Mouse (Mus musculus): ENCODE measurements around the gene Hmga2. TPM values are rescaled to one million over a fixed set of nuclear protein-coding genes. Genes with fewer than 3 reads are reported as not detected.

The Hmga2 gene
- polyA plus RNA-seq, 1 experiment = 40.7 TPM

DNA sequence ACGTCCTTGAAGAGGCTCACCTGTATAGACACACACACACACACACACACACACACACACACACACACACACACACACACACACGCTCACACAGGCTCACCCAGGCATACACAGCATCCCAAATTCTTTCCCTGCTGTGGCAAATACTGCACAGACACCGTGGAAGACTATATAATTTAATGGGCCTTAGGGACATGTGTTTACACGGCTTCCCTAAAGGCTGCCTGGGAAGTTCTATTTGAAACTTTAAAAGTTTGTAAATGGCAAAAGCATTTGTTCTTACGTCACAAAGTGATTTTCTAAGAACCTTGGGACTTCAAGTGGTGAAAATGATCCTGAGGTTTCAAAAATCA is 42.8 kb downstream of the Hmga2 start:
- Histone ChIP-seq H3K4me1 (ENCODE audit: control insufficient read depth, insufficient read depth, low read length) (no peaks in the 10 kb centered on the region), H3K9me3 (replicated peaks; ENCODE audit: control insufficient read depth, insufficient read depth, low read length, poor library complexity, severe bottlenecking) (no peaks in the 10 kb centered on the region), H3K4me3 (ENCODE audit: low read depth, low read length) (no peak overlapping the region), H3K9ac (ENCODE audit: low read depth, poor library complexity, severe bottlenecking) (no peak overlapping the region), H3K36me3 (ENCODE audit: control insufficient read depth, insufficient read depth, low read length, poor library complexity, severe bottlenecking) (no peaks in the 10 kb centered on the region), H3K27ac (ENCODE audit: insufficient read depth, low read length) (no peak overlapping the region), H3K27me3 (ENCODE audit: control insufficient read depth, insufficient read depth, low read length, poor library complexity, severe bottlenecking) (no peaks in the 10 kb centered on the region)
- no peak for TF ChIP-seq POLR2A (IDR thresholded peaks at IDR 0.05; ENCODE audit: insufficient read depth, low read length)
- TF ChIP-seq EP300 (IDR thresholded peaks at IDR 0.05; ENCODE audit: insufficient read depth, low read depth, low read length) = no peak
- no peak for TF ChIP-seq CTCF (IDR thresholded peaks at IDR 0.05; ENCODE audit: low read depth, low read length)

DNA sequence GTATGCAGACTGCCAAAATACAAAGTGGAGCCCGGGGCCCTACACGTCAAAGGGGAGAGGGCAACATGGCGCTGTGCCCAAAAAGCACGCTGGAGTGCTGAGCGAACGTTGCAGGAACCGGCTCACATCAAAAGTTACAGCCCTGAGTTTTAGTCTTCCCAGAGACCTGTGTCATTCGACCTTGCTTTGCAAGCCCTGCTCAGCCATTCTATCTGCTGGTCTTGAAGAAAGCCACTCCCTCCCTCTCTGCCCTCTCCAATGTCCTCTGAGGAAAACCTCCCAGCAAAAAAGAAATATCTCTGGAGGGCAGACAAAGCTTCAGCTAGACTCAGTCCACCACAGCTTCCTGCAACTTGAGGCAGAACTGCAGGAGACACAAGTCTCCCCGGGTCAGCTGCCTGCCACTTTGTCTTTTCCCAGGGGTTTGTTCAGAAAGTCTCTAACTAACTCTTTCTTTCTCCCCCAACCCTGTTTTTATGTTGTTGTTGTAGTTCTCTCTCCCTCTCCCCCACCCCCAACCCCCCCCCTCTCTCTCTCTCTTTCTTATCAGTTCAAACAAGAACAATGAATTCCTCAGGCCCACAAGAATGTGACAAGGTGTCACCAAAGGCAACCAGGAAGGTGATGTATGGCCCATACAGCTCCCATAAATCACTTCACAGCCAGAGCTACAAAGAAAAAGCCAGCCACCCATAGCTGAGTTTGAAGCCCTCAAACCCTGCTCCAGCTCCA is 43.4 kb downstream of the Hmga2 start:
- H3K36me3 ChIP-seq (ENCODE audit: control insufficient read depth, insufficient read depth, low read length, poor library complexity, severe bottlenecking) = no peaks in the 10 kb centered on the region
- no peak overlapping the region for H3K27ac ChIP-seq (ENCODE audit: insufficient read depth, low read length)
- TF ChIP-seq EP300 (IDR thresholded peaks at IDR 0.05; ENCODE audit: insufficient read depth, low read depth, low read length) (no peak), POLR2A (IDR thresholded peaks at IDR 0.05; ENCODE audit: insufficient read depth, low read length) (no peak), CTCF (IDR thresholded peaks at IDR 0.05; ENCODE audit: low read depth, low read length) (no peak)
- no peaks in the 10 kb centered on the region for H3K27me3 ChIP-seq (ENCODE audit: control insufficient read depth, insufficient read depth, low read length, poor library complexity, severe bottlenecking)
- H3K9me3 ChIP-seq (replicated peaks; ENCODE audit: control insufficient read depth, insufficient read depth, low read length, poor library complexity, severe bottlenecking) = no peaks in the 10 kb centered on the region
- H3K4me1 ChIP-seq (ENCODE audit: control insufficient read depth, insufficient read depth, low read length) = no peaks in the 10 kb centered on the region
- no peak overlapping the region for H3K9ac ChIP-seq (ENCODE audit: low read depth, poor library complexity, severe bottlenecking)
- no peak overlapping the region for H3K4me3 ChIP-seq (ENCODE audit: low read depth, low read length)

DNA sequence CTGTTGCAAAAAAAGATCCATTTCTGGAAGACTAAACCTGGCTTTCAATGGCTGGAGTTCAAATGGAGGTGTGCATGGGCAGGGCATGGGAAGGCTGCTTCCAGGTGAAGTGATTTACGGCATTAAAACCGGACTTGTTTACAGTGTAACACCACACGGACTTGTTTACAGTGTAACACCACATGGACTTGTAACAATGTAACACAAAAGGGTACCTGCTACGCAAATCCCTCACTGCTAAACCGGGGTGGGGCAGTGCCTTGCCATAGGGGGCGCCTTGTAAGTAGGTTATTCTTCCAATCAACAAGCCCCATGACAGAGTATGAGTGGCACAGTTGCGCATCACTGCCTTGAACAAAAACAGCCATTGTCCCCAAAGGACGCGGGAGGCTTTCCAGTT is 44.2 kb downstream of the Hmga2 start:
- Histone ChIP-seq H3K36me3 (ENCODE audit: control insufficient read depth, insufficient read depth, low read length, poor library complexity, severe bottlenecking) (no peaks in the 10 kb centered on the region), H3K4me3 (ENCODE audit: low read depth, low read length) (no peak overlapping the region), H3K9me3 (replicated peaks; ENCODE audit: control insufficient read depth, insufficient read depth, low read length, poor library complexity, severe bottlenecking) (no peaks in the 10 kb centered on the region), H3K9ac (ENCODE audit: low read depth, poor library complexity, severe bottlenecking) (no peak overlapping the region), H3K4me1 (ENCODE audit: control insufficient read depth, insufficient read depth, low read length) (no peaks in the 10 kb centered on the region), H3K27me3 (ENCODE audit: control insufficient read depth, insufficient read depth, low read length, poor library complexity, severe bottlenecking) (no peaks in the 10 kb centered on the region), H3K27ac (ENCODE audit: insufficient read depth, low read length) (no peak overlapping the region)
- no peak for TF ChIP-seq POLR2A (IDR thresholded peaks at IDR 0.05; ENCODE audit: insufficient read depth, low read length)
- TF ChIP-seq EP300 (IDR thresholded peaks at IDR 0.05; ENCODE audit: insufficient read depth, low read depth, low read length) = no peak
- TF ChIP-seq CTCF (IDR thresholded peaks at IDR 0.05; ENCODE audit: low read depth, low read length) = no peak

DNA sequence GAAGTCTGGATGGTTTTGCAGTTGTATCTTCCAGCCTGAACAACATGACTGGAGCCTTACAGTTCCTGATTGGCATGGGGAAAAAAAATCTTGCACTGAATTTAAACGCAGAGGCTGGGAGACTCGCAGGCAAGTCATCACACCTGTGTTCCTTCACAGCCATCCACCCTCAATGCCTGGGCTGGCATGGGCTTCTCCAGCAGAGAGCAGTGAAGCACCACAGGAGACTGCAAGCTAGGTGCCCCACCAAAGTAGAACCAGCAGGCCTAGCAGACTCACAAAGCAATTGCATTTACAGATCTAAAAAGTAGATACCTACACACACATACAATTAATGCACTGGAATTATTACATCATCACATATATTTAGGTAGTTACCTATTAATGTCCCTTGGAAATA is 44.8 kb downstream of the Hmga2 start:
- TF ChIP-seq POLR2A (IDR thresholded peaks at IDR 0.05; ENCODE audit: insufficient read depth, low read length) (no peak), EP300 (IDR thresholded peaks at IDR 0.05; ENCODE audit: insufficient read depth, low read depth, low read length) (no peak), CTCF (IDR thresholded peaks at IDR 0.05; ENCODE audit: low read depth, low read length) (no peak)
- no peak overlapping the region for H3K4me3 ChIP-seq (ENCODE audit: low read depth, low read length)
- no peak overlapping the region for H3K9ac ChIP-seq (ENCODE audit: low read depth, poor library complexity, severe bottlenecking)
- H3K27ac ChIP-seq (ENCODE audit: insufficient read depth, low read length) = no peak overlapping the region
- no peaks in the 10 kb centered on the region for H3K27me3 ChIP-seq (ENCODE audit: control insufficient read depth, insufficient read depth, low read length, poor library complexity, severe bottlenecking)
- H3K36me3 ChIP-seq (ENCODE audit: control insufficient read depth, insufficient read depth, low read length, poor library complexity, severe bottlenecking) = no peaks in the 10 kb centered on the region
- H3K4me1 ChIP-seq (ENCODE audit: control insufficient read depth, insufficient read depth, low read length) = no peaks in the 10 kb centered on the region
- no peaks in the 10 kb centered on the region for H3K9me3 ChIP-seq (replicated peaks; ENCODE audit: control insufficient read depth, insufficient read depth, low read length, poor library complexity, severe bottlenecking)

GRCm38 (mm10) chr10:120430422-120430821 is 45.8 kb downstream of the Hmga2 start:
- Histone ChIP-seq H3K9ac (ENCODE audit: low read depth, poor library complexity, severe bottlenecking) (no peak overlapping the region), H3K27ac (ENCODE audit: insufficient read depth, low read length) (no peak overlapping the region), H3K4me3 (ENCODE audit: low read depth, low read length) (no peak overlapping the region), H3K4me1 (ENCODE audit: control insufficient read depth, insufficient read depth, low read length) (no peaks in the 10 kb centered on the region), H3K36me3 (ENCODE audit: control insufficient read depth, insufficient read depth, low read length, poor library complexity, severe bottlenecking) (no peaks in the 10 kb centered on the region), H3K9me3 (replicated peaks; ENCODE audit: control insufficient read depth, insufficient read depth, low read length, poor library complexity, severe bottlenecking) (no peaks in the 10 kb centered on the region), H3K27me3 (ENCODE audit: control insufficient read depth, insufficient read depth, low read length, poor library complexity, severe bottlenecking) (no peaks in the 10 kb centered on the region)
- no peak for TF ChIP-seq POLR2A (IDR thresholded peaks at IDR 0.05; ENCODE audit: insufficient read depth, low read length)

- Histone ChIP-seq H3K27me3 (ENCODE audit: control insufficient read depth, insufficient read depth, low read length, poor library complexity, severe bottlenecking) (no peaks in the 10 kb centered on the region), H3K9ac (ENCODE audit: low read depth, poor library complexity, severe bottlenecking) (no peak overlapping the region), H3K4me1 (ENCODE audit: control insufficient read depth, insufficient read depth, low read length) (no peaks in the 10 kb centered on the region), H3K9me3 (replicated peaks; ENCODE audit: control insufficient read depth, insufficient read depth, low read length, poor library complexity, severe bottlenecking) (no peaks in the 10 kb centered on the region), H3K27ac (ENCODE audit: insufficient read depth, low read length) (no peak overlapping the region), H3K4me3 (ENCODE audit: low read depth, low read length) (no peak overlapping the region), H3K36me3 (ENCODE audit: control insufficient read depth, insufficient read depth, low read length, poor library complexity, severe bottlenecking) (no peaks in the 10 kb centered on the region)
- TF ChIP-seq CTCF (IDR thresholded peaks at IDR 0.05; ENCODE audit: low read depth, low read length) (no peak), POLR2A (IDR thresholded peaks at IDR 0.05; ENCODE audit: insufficient read depth, low read length) (no peak), EP300 (IDR thresholded peaks at IDR 0.05; ENCODE audit: insufficient read depth, low read depth, low read length) (no peak)
These were observed 46.5 kb downstream of the Hmga2 start for GRCm38 (mm10) chr10:120429758-120430259.

Data from ES-Bruce4 (cell line).